Mouse (Mus musculus) liver, embryonic 18 days (tissue): Measurements from ENCODE around the gene 3100002H09Rik. TPM values are rescaled to one million over a fixed set of nuclear protein-coding genes. Genes with fewer than 3 reads are reported as not detected.

Experiments used
- polyA plus RNA-seq: library from polyadenylated mRNA; depleted of rRNA; stranded (reverse); fragments of >200 nt; gene quantifications from 2 replicates; pipeline ENCODE4 v1.2.3, GENCODE M21; 2012; rRNA removed

3100002H09Rik gene
- polyA plus RNA-seq = not detected in 2 replicates

GRCm38 (mm10) chr4:124610703-124611102 lies at the start of gene 3100002H09Rik:
Gene 3100002H09Rik (minus strand): TSS chr4:124610803.

DNA sequence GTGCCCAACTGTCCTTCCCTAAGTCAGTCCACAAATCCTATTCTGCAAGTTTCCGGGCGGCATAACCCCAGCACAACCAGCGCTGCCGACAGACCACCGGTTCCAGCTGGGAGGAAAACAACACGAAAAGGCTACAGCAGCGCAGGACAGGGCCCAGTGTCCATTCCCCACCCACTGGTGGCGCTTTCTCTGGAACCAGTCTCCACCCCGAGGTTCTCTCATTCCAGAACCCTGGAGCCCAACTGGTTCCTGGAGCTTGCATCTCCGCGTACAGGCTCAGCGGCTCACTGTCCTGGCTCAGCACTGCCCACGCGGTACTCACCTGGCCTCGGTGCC lies 45.9 kb upstream of the 3100002H09Rik start, which contains the start of gene Pou3f1:
Gene Pou3f1 (plus strand): TSS at position 290 of the 336 bp plus-strand sequence.

Other genes with a start within 250 kb of the 3100002H09Rik start
- gene Pou3f1, start 46.0 kb upstream of the 3100002H09Rik start, polyA plus RNA-seq = not detected in 2 replicates
- 13.6 and 14.1 TPM in 2 replicates for gene Utp11, start 82.8 kb upstream of the 3100002H09Rik start, polyA plus RNA-seq
- gene Fhl3, start 89.9 kb upstream of the 3100002H09Rik start, polyA plus RNA-seq = 2.8 and 3.4 TPM in 2 replicates
- gene Sf3a3, start 104.0 kb upstream of the 3100002H09Rik start, polyA plus RNA-seq = 25.6 and 27.2 TPM in 2 replicates
- gene Inpp5b, start 131.0 kb upstream of the 3100002H09Rik start, polyA plus RNA-seq = 22.5 and 25.6 TPM in 2 replicates
- 4.7 and 4.8 TPM in 2 replicates for gene Mtf1, start 191.3 kb upstream of the 3100002H09Rik start, polyA plus RNA-seq
- 18.8 and 20.6 TPM in 2 replicates for gene Yrdc, start 239.9 kb upstream of the 3100002H09Rik start, polyA plus RNA-seq
- 12.8 and 14.5 TPM in 2 replicates for gene 1110065P20Rik, start 240.4 kb upstream of the 3100002H09Rik start, polyA plus RNA-seq